Mouse (Mus musculus) subcutaneous adipose tissue, adult 2 months (tissue): ENCODE results near the gene Fam50a. TPM values are rescaled to one million over a fixed set of nuclear protein-coding genes. Genes with fewer than 3 reads are reported as not detected.

Experiments used
- polyA plus RNA-seq: library from polyadenylated mRNA; depleted of rRNA; stranded (reverse); fragments of >200 nt; gene quantifications from 2 replicates; pipeline ENCODE4 v1.2.3, GENCODE M21; 2012; ENCODE audit warnings: low replicate concordance; rRNA removed

The Fam50a gene
- 15.7 and 15.8 TPM in 2 replicates for polyA plus RNA-seq

DNA sequence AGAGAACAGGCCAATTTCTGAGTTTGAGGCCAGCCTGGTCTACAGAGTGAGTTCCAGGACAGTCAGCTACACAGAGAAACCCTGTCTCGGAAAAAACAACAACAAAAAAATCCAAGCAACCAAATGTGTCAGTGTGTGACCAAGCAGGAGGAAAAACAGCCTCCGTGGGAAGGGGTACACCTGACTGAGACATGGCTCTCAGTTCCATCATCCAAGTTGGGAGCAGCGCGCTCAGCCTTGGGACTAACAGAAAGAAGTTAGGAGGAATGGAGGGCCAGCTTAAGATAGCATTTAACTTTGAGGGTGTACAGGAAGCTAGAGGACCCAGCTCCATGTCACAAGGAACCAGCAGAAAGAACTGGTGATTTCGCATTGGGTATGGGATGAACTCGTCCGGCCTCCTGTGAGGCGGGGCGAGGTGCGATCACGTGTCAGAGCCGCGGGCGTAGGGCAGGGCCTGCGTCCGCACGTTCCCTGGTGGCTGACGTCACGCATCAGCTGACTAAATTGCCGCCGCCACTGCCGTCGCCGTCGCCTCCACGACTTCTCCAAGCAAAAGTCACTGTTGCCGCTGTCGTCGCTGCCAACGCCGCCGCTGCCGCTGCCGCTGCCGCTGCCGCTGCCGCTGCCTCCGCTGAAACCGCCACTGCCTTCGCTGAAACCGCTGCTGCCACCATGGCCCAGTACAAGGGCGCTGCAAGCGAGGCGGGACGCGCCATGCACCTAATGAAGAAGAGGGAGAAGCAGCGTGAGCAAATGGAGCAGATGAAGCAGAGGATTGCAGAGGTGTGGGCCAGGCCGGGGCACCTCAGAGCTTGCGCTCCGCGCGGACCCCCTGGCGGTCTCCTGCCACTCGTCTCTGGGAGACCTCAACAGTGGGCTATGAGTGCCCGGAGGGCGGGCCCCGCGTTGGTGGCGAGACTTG, at the start of gene Fam50a:
Gene Fam50a (plus strand): TSS at position 494 of the 925 bp plus-strand sequence.

DNA sequence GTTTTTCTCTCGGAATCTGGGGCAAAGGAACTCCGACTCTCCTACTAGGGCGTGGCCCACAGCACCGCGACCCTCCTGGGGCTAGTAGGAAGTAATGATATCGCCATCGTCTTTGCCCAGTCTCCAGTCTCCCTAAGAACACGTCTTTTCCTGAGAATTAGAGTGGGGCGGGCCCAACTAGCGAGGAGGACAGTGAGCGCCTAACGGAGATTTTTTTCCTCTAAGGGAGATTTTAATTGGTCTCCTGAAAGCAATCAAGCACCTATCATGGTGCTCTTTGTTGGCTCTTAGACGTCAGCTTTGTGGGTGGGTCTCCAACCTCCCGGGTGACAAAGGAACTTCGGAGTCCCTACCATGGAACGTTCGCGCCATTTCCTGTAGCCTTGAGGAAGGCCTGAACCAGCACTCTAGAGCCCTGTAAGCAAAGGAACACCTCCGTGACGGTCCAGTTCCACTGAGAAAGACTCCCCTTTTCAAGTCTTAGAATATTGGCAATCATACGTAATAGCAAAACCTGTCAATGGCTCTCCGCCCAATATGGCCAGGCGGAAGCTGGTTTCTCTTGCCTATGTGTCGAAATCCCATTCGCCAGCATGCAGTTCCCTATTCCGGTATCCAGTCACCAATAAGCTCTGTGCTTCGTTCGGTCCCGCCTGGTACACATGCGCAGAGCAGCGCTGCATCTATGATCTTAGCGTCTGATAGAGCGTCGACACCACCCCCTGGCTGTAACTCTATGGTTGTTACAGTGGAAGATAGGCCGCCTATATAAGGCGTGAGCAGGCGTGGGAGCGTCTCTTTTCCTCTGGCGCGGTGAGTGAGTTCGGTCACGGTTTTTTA, 42.6 kb upstream of the Fam50a start, which contains the start of gene Rpl10:
Gene Rpl10 (plus strand): TSS at position 751 of the 840 bp plus-strand sequence.

DNA sequence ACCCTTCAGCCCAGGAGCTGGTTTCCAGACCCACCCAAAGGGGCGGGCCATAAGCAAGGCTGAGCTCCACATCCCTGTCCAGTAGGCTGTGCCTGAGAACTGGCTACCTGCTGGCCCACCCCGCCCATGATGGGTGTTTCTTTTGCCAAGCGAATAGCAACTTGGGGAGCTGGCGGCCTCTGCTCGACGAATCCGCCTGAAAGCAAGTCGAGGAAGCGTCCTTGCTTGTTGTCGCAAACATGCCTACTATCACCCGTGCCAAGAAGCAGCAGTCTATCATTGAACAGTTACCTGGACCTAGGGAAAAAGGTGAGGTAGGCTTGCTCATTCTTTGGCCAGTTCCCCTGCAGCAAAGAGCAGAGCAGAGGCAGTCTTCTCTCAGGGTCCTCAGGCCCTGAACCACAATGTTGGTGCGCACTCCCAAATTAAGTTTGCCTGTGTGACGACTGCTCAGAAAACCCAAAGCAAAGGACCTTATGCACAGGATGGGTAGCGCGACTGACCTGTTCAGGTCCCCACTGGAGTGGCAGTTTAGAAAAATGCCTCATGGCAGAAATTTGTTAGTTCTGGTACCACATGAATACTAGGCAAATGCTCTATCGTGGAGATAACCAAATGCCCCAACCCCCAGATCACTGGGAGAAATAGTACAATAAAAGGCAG, 31.0 kb upstream of the Fam50a start, which contains the start of the genes Taz and Dnase1l1:
Gene Taz (plus strand): TSS at position 181 of the 663 bp plus-strand sequence.
Gene Dnase1l1 (minus strand): TSS at position 606 of the 663 bp plus-strand sequence.

DNA sequence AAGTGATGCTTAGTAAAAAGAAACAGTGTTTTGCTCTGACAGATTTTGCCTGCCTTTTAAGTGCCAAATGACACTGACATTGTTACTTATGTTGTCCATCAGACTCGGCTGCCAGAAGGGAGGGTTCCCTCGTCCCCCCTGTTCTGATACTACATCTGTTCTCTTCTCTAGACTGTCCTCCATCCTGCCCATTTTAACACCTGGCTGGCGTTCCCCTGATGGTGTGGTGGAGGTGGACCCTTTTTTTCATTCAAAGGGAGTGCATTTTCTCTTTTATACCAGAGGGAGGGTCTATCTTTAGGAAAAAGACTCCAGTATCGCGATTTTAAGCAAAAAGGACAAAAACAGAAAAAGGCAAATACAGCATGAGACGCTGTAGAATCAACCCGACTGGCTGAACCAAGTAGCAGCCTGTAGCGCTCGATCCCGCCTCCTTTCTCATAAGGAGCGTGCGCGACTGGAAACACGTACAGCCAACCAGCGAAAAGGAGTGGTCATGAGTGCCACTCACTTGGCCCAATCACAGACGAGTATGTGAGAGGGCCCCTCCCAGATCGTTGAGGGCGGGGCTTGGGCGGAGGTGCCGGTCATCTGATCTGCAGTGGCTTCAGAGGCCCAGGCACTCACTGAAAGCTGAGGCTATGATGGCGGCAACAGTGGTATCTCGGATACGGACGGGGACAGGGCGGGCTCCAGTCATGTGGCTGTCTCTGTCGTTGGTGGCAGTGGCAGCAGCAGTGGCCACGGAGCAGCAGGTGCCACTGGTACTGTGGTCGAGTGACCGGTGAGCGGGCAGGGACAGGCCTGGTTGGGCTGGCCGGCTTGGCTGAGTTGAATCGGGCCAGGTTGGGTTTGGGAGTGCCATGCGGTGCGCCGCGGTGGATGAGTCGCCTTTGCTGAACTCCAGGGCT, 16.0 kb upstream of the Fam50a start, which contains the start of gene Atp6ap1:
Gene Atp6ap1 (plus strand): TSS at position 560 of the 911 bp plus-strand sequence.

DNA sequence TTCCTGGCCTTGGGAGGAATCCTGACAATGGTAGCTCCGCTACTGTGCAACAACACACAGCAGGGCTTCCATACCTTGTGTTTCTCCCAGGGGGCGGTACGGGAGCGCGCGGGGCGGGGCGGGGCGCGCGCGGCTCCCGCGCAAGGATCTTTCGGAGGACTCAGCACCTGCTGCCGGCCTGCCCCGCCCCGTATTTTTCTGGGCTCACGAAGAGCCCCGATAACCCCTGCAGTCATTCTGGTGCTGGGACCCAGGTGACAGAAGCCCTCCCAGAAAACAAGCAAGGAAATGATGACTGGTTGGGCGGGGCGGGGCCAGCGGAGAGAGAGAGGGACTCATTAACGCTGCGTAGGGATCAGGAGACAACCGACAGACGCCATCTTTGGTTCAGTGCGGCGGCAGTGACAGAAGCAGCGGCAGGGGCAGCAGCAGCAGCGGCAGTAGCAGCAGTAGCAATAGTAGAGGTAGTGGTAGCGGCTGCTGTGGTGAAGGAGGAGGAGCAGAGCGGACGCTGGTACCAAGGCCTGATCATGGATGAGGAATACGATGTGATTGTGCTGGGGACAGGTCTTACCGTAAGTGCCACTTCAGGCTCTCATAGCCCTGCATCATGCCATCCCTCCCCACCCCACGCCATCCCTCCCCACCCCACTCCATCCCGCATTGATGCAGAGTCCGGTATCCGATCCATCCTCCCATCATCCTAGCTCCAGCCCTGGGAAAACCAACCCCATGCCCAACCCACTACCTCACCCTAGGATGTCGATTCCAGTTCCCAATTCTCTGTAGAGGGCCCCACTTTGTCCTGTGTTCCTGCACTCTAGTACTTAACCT, 7.7 kb upstream of the Fam50a start, which contains the start of gene Gdi1:
Gene Gdi1 (plus strand): TSS at position 132 of the 834 bp plus-strand sequence.

DNA sequence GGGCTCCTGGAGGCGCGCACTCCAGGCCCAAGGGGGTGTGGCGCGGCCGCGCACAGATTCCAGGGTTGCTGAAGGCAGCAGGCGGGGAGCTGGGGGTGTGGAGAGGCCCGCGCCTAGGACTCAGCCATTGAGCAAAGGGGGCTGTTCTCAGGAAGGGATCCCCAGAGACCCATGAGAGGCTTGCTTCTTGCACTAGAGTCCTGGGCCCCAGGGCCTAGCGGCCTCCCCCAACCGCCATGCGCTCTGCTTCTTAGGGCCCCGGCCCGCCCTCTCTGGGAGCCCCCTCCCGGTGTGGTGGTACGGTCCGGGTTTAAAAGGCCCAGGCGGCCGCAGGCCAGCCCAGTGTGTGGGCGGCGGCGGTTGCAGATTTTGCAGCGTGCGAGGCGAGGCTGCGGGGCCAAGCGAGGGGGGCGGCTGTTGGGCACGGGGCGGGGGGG, 15.9 kb downstream of the Fam50a start, which contains the start of gene Plxna3:
Gene Plxna3 (plus strand): TSS at position 342 of the 437 bp plus-strand sequence.

DNA sequence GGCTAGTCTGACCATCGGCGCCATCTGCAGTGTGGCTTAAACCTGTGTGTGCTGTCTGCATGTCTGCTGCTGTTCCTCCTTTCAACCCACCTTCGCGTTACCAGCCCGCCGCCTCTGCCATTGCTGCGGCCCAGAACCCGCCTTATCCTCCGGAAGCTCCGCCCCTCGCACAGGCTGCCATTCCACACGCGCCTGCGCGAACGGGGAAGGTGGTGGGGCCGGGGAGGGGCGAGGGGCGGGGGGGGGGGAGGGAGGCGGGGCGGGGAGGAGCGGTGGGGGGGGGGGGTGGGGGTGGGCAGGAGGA, 40.6 kb downstream of the Fam50a start, which contains the start of gene Lage3:
Gene Lage3 (minus strand): TSS at position 152 of the 304 bp plus-strand sequence.

Other genes with a start within 250 kb of the Fam50a start
- not detected in 2 replicates for gene Opn1mw, start 185.6 kb upstream of the Fam50a start, polyA plus RNA-seq
- gene Mecp2, start 177.7 kb upstream of the Fam50a start, polyA plus RNA-seq: 4.6 and 11.3 TPM in 2 replicates
- not detected in 2 replicates for gene Tex28, start 145.2 kb upstream of the Fam50a start, polyA plus RNA-seq
- 0.04 TPM in 1 of 2 replicates, not detected in the other for gene Tktl1, start 135.8 kb upstream of the Fam50a start, polyA plus RNA-seq
- 658 and 2,331 TPM in 2 replicates for gene Flna, start 63.2 kb upstream of the Fam50a start, polyA plus RNA-seq
- 47.9 and 80.7 TPM in 2 replicates for gene Emd, start 58.3 kb upstream of the Fam50a start, polyA plus RNA-seq
- 1,145 and 2,013 TPM in 2 replicates for gene Rpl10, start 42.2 kb upstream of the Fam50a start, polyA plus RNA-seq
- gene Taz, start 31.1 kb upstream of the Fam50a start, polyA plus RNA-seq: 99.6 and 120 TPM in 2 replicates
- gene Dnase1l1, start 30.7 kb upstream of the Fam50a start, polyA plus RNA-seq: 26.7 and 40.0 TPM in 2 replicates
- 337 and 396 TPM in 2 replicates for gene Atp6ap1, start 15.9 kb upstream of the Fam50a start, polyA plus RNA-seq
- gene Gdi1, start 8.0 kb upstream of the Fam50a start, polyA plus RNA-seq: 291 and 322 TPM in 2 replicates
- 14.5 and 58.4 TPM in 2 replicates for gene Plxna3, start 16.0 kb downstream of the Fam50a start, polyA plus RNA-seq
- 101 and 103 TPM in 2 replicates for gene Lage3, start 40.6 kb downstream of the Fam50a start, polyA plus RNA-seq
- gene Ubl4a, start 60.2 kb downstream of the Fam50a start, polyA plus RNA-seq: 49.5 and 56.3 TPM in 2 replicates
- gene Slc10a3, start 60.3 kb downstream of the Fam50a start, polyA plus RNA-seq: 25.2 and 30.4 TPM in 2 replicates
- gene Fam3a, start 80.2 kb downstream of the Fam50a start, polyA plus RNA-seq: 50.5 and 59.2 TPM in 2 replicates
- gene Ikbkg, start 80.3 kb downstream of the Fam50a start, polyA plus RNA-seq: 18.2 and 22.3 TPM in 2 replicates
- gene G6pdx, start 116.2 kb downstream of the Fam50a start, polyA plus RNA-seq: 199 and 317 TPM in 2 replicates
- not detected in 2 replicates for gene Gm6880, start 168.4 kb downstream of the Fam50a start, polyA plus RNA-seq